Mouse (Mus musculus): ENCODE results near the gene Zup1.
"Not testable (repeated sequence)": the region's sequence is repeated elsewhere in the genome, so short reads cannot be mapped to it uniquely, and the experiment has no call there.

Gene Zup1

GRCm38 (mm10) chr10:33950803-33951583 is at the start of gene Zup1:
Gene Zup1, minus strand, starts transcription at chr10:33951269.
- in situ Hi-C loops (cut with MboI; ENCODE audit: low pct_unique_long_range_greater_than_20kb in 1 of 2, low sequenced_read_pairs in 2 of 2, unreplicated experiment in 1 of 2) = no loop called here

DNA sequence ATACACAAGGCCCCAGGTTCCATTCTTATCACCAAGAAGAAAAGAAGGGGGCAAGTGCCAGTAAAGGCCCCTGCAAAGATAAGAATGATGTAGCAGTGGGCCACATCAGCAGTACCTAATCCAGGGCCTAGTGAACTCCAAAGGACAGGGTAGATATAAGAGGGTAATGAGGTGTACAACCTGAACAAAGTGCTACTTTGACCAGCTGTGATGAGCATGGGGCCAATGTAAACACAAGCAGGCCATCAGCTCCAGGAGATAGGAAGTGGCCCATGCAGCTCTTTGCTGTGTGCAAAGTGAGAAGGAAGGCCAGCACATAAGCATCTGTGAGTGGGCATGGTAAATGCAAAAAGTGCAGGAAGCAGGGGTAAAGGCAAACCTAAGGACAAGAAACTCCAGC is 47.3 kb upstream of the Zup1 start:
- in situ Hi-C loops (cut with MboI; ENCODE audit: low pct_unique_long_range_greater_than_20kb in 1 of 2, low sequenced_read_pairs in 2 of 2, unreplicated experiment in 1 of 2) = no loop called here

DNA sequence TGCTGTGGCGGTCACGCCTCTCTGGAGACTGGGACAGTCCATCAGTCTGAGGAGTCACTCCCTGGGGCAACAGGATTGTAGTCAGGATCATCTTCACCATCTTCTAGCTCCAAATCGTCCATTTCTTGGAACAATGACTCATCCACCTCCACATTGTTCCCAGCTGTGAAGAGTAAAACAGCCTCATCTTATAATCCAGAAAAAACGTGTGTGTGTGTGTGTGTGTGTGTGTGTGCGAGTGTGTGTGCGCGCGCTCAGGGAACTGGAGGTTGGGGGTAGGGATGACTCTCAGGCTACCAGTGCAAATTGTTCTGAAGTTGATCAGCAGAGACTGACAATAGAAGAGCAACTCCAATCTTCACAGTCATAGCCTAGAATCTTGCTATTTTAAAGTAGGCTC is 45.6 kb upstream of the Zup1 start:
- in situ Hi-C loops (cut with MboI; ENCODE audit: low pct_unique_long_range_greater_than_20kb in 1 of 2, low sequenced_read_pairs in 2 of 2, unreplicated experiment in 1 of 2) = not testable (repeated sequence)

- in situ Hi-C loops (cut with MboI; ENCODE audit: low pct_unique_long_range_greater_than_20kb in 1 of 2, low sequenced_read_pairs in 2 of 2, unreplicated experiment in 1 of 2) = no loop called here
Observed at GRCm38 (mm10) chr10:33986771-33987170, 35.7 kb upstream of the Zup1 start.

DNA sequence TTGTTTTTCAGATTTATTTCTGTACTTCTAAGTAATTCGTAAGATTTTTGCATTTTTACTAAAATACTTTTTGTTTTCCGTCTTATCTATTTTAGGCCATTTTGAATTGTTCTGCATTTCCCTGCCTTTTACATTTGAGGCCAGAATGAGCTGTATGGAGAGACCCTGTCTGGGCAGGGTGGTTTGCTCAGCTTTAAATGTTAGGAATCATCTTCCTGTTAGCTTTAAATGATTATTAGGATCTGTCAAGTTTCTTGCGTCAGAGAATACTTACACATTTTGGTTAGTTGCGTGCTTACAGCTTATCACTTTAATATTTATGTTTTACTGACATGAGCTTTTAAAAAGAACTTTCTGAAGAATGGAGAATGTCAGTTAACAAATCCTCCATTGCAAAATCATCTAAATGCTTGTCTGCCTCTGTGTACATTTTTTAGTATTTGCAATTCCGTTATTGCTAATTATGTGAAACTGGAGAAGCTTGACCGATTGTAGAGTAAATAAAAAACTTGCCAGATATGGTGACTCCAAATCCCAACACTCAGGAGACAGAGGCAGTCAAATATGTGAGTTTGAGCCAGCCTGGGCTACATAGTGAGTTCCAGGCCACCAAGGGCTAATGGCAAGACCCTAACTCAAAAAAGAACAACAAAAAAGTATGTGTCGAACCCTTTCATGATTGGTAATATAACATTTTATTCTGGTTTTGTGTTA is 23.9 kb upstream of the Zup1 start:
- in situ Hi-C loops (cut with MboI; ENCODE audit: low pct_unique_long_range_greater_than_20kb in 1 of 2, low sequenced_read_pairs in 2 of 2, unreplicated experiment in 1 of 2) = no loop called here

- in situ Hi-C loops (cut with MboI; ENCODE audit: low pct_unique_long_range_greater_than_20kb in 1 of 2, low sequenced_read_pairs in 2 of 2, unreplicated experiment in 1 of 2) = no loop called here
Observed at GRCm38 (mm10) chr10:33952509-33952908, 1.4 kb upstream of the Zup1 start.

DNA sequence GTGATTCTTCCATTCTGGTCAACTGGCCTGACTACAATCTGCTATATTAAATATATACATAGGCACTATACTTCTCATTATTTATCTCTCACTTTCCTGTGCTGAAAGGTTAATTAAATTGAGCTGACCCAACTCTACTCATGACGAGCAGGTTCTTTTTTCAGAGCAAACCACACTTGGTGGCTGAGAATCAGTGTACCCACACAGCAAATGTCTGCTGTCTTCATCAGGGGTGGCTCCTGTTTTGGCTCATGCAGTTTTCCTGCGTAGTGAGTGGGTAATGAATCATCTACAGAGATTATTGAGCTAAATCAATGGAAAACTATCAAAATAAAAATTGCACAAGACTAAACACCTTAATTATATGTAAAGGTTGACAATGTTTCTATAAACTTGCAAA is 4.7 kb downstream of the Zup1 start:
- in situ Hi-C loops (cut with MboI; ENCODE audit: low pct_unique_long_range_greater_than_20kb in 1 of 2, low sequenced_read_pairs in 2 of 2, unreplicated experiment in 1 of 2) = no loop called here

- in situ Hi-C loops (cut with MboI; ENCODE audit: low pct_unique_long_range_greater_than_20kb in 1 of 2, low sequenced_read_pairs in 2 of 2, unreplicated experiment in 1 of 2) = no loop called here
Observed at GRCm38 (mm10) chr10:33945390-33945789, 5.7 kb downstream of the Zup1 start.

GRCm38 (mm10) chr10:33940702-33941101 is 10.4 kb downstream of the Zup1 start:
- in situ Hi-C loops (cut with MboI; ENCODE audit: low pct_unique_long_range_greater_than_20kb in 1 of 2, low sequenced_read_pairs in 2 of 2, unreplicated experiment in 1 of 2) = no loop called here

- in situ Hi-C loops (cut with MboI; ENCODE audit: low pct_unique_long_range_greater_than_20kb in 1 of 2, low sequenced_read_pairs in 2 of 2, unreplicated experiment in 1 of 2) = no loop called here
Observed at GRCm38 (mm10) chr10:33905489-33905888, 45.6 kb downstream of the Zup1 start.

GRCm38 (mm10) chr10:33904530-33905481 is 46.3 kb downstream of the Zup1 start, which contains the start of gene Rsph4a:
Gene Rsph4a, plus strand, starts transcription at chr10:33905111.
- in situ Hi-C loops (cut with MboI; ENCODE audit: low pct_unique_long_range_greater_than_20kb in 1 of 2, low sequenced_read_pairs in 2 of 2, unreplicated experiment in 1 of 2) = no loop called here

- in situ Hi-C loops (cut with MboI; ENCODE audit: low pct_unique_long_range_greater_than_20kb in 1 of 2, low sequenced_read_pairs in 2 of 2, unreplicated experiment in 1 of 2) = not testable (repeated sequence)
Observed at GRCm38 (mm10) chr10:33901520-33901919, 49.5 kb downstream of the Zup1 start.

- in situ Hi-C loops (cut with MboI; ENCODE audit: low pct_unique_long_range_greater_than_20kb in 1 of 2, low sequenced_read_pairs in 2 of 2, unreplicated experiment in 1 of 2) = not testable (repeated sequence)
Observed at GRCm38 (mm10) chr10:33882411-33882810, 68.7 kb downstream of the Zup1 start.

- in situ Hi-C loops (cut with MboI; ENCODE audit: low pct_unique_long_range_greater_than_20kb in 1 of 2, low sequenced_read_pairs in 2 of 2, unreplicated experiment in 1 of 2) = no loop called here
Observed at GRCm38 (mm10) chr10:33872672-33873398, 78.2 kb downstream of the Zup1 start.

DNA sequence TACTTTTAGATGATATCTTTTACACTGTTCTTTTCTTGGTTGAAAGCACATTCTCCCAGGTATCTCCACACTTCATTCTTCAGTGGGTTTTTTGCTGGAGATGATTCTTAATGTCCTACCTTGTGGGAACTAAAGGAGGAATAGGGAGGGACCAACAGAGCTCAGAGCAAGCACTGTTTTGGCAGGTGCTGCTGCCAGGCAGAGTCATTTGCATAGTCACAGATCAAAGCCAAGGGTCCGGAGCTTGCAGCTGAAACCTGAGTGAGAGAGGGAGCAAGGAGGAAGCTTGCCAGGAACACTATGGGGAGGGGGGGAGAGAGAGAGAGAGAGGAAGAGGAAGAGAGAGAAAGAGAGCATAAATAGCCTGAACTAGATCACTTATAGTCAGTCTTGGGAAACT is 80.6 kb downstream of the Zup1 start:
- in situ Hi-C loops (cut with MboI; ENCODE audit: low pct_unique_long_range_greater_than_20kb in 1 of 2, low sequenced_read_pairs in 2 of 2, unreplicated experiment in 1 of 2) = no loop called here
